Mouse (Mus musculus): Measurements from ENCODE around the gene Mrpl48. TPM values are rescaled to one million over a fixed set of nuclear protein-coding genes. Genes with fewer than 3 reads are reported as not detected.

The Mrpl48 gene
- polyA plus RNA-seq, 1 experiment from 2014 or later: 66.2 TPM

GRCm38 (mm10) chr7:100555431-100555951 lies 52.6 kb downstream of the Mrpl48 start:
- H3K27ac ChIP-seq: peak overlapping the region; percentile 76
- H3K4me2 ChIP-seq: no peak overlapping the region
- H3K9ac ChIP-seq (replicated peaks): 0 out of 2 replicates have a peak overlapping the region, but pooled peaks have one; percentile 8
- no peaks in the 10 kb centered on the region for H3K27me3 ChIP-seq
- ATAC-seq (ENCODE audit: insufficient number of reproducible peaks, insufficient read depth, low FRiP score, low TSS enrichment, low read depth): 0 out of 2 replicates have a peak, but pooled peaks have one; percentile 37
- 42% methylated on average over 13 of the region's 13 CpGs for WGBS
- H3K9me3 ChIP-seq: no peaks in the 10 kb centered on the region
- no peak overlapping the region for H3K4me3 ChIP-seq (replicated peaks)
- H3K36me3 ChIP-seq: peaks cover 3% of the 10 kb centered on the region; the same call in 1 of the 2 replicates
- H3K4me1 ChIP-seq (replicated peaks): 0 out of 2 replicates have a peak, but pooled peaks cover 3% of the 10 kb centered on the region

GRCm38 (mm10) chr7:100554939-100555338 lies 53.2 kb downstream of the Mrpl48 start:
- Histone ChIP-seq H3K27ac (peak overlapping the region; percentile 76), H3K9me3 (no peaks in the 10 kb centered on the region), H3K4me1 (replicated peaks) (0 out of 2 replicates have a peak, but pooled peaks cover 3% of the 10 kb centered on the region), H3K4me3 (replicated peaks) (no peak overlapping the region), H3K27me3 (no peaks in the 10 kb centered on the region), H3K4me2 (no peak overlapping the region), H3K36me3 (peaks cover 3% of the 10 kb centered on the region; the same call in 1 of the 2 replicates), H3K9ac (replicated peaks) (no peak overlapping the region)
- 71% methylated on average over 5 of the region's 5 CpGs for WGBS
- no peak for ATAC-seq (ENCODE audit: insufficient number of reproducible peaks, insufficient read depth, low FRiP score, low TSS enrichment, low read depth)

GRCm38 (mm10) chr7:100550338-100551007 lies 57.6 kb downstream of the Mrpl48 start:
- Histone ChIP-seq H3K27me3 (no peaks in the 10 kb centered on the region), H3K27ac (no peak overlapping the region), H3K4me2 (no peak overlapping the region), H3K9ac (replicated peaks) (no peak overlapping the region), H3K36me3 (peaks cover 25% of the 10 kb centered on the region), H3K4me1 (replicated peaks) (no peaks in the 10 kb centered on the region), H3K4me3 (replicated peaks) (no peak overlapping the region), H3K9me3 (no peaks in the 10 kb centered on the region)
- 71% methylated on average over 5 of the region's 5 CpGs for WGBS
- ATAC-seq (ENCODE audit: insufficient number of reproducible peaks, insufficient read depth, low FRiP score, low TSS enrichment, low read depth): no peak

- Histone ChIP-seq H3K4me3 (replicated peaks) (no peak overlapping the region), H3K4me2 (no peak overlapping the region), H3K36me3 (peaks cover 25% of the 10 kb centered on the region), H3K9ac (replicated peaks) (no peak overlapping the region), H3K27ac (no peak overlapping the region), H3K4me1 (replicated peaks) (no peaks in the 10 kb centered on the region), H3K9me3 (no peaks in the 10 kb centered on the region), H3K27me3 (no peaks in the 10 kb centered on the region)
- no peak for ATAC-seq (ENCODE audit: insufficient number of reproducible peaks, insufficient read depth, low FRiP score, low TSS enrichment, low read depth)
- WGBS: 86% methylated on average over 3 of the region's 3 CpGs
Observed at GRCm38 (mm10) chr7:100549796-100550195, 58.3 kb downstream of the Mrpl48 start.

- Histone ChIP-seq H3K9ac (replicated peaks) (no peak overlapping the region), H3K36me3 (peaks cover 25% of the 10 kb centered on the region), H3K27ac (no peak overlapping the region), H3K27me3 (no peaks in the 10 kb centered on the region), H3K4me1 (replicated peaks) (no peaks in the 10 kb centered on the region), H3K4me2 (no peak overlapping the region), H3K9me3 (no peaks in the 10 kb centered on the region), H3K4me3 (replicated peaks) (no peak overlapping the region)
- ATAC-seq (ENCODE audit: insufficient number of reproducible peaks, insufficient read depth, low FRiP score, low TSS enrichment, low read depth): no peak
- 78% methylated on average over 4 of the region's 4 CpGs for WGBS
Observed at GRCm38 (mm10) chr7:100547631-100548030, 60.5 kb downstream of the Mrpl48 start.

- no peak overlapping the region for H3K9ac ChIP-seq (replicated peaks)
- ATAC-seq (ENCODE audit: insufficient number of reproducible peaks, insufficient read depth, low FRiP score, low TSS enrichment, low read depth): no peak
- no peak overlapping the region for H3K4me3 ChIP-seq (replicated peaks)
- H3K27me3 ChIP-seq: no peaks in the 10 kb centered on the region
- 72% methylated on average over 1 of the region's 1 CpGs for WGBS
- H3K4me1 ChIP-seq (replicated peaks): no peaks in the 10 kb centered on the region
- no peaks in the 10 kb centered on the region for H3K9me3 ChIP-seq
- no peak overlapping the region for H3K27ac ChIP-seq
- H3K36me3 ChIP-seq: peaks cover 30% of the 10 kb centered on the region
- no peak overlapping the region for H3K4me2 ChIP-seq
Observed at GRCm38 (mm10) chr7:100544437-100544836, 63.7 kb downstream of the Mrpl48 start.

GRCm38 (mm10) chr7:100539516-100539915 lies 68.6 kb downstream of the Mrpl48 start:
- no peak for ATAC-seq (ENCODE audit: insufficient number of reproducible peaks, insufficient read depth, low FRiP score, low TSS enrichment, low read depth)
- Histone ChIP-seq H3K27me3 (no peaks in the 10 kb centered on the region), H3K9me3 (no peaks in the 10 kb centered on the region), H3K9ac (replicated peaks) (no peak overlapping the region), H3K36me3 (peaks cover 18% of the 10 kb centered on the region), H3K4me2 (no peak overlapping the region), H3K4me1 (replicated peaks) (peaks cover 11% of the 10 kb centered on the region), H3K27ac (no peak overlapping the region), H3K4me3 (replicated peaks) (no peak overlapping the region)
- 97% methylated on average over 9 of the region's 9 CpGs for WGBS

- H3K4me1 ChIP-seq (replicated peaks): peaks cover 11% of the 10 kb centered on the region
- peaks cover 18% of the 10 kb centered on the region for H3K36me3 ChIP-seq
- peak overlapping the region; percentile 69 for H3K4me3 ChIP-seq (replicated peaks)
- ATAC-seq (ENCODE audit: insufficient number of reproducible peaks, insufficient read depth, low FRiP score, low TSS enrichment, low read depth): no peak
- H3K4me2 ChIP-seq: peak overlapping the region; percentile 77
- no peaks in the 10 kb centered on the region for H3K27me3 ChIP-seq
- no peaks in the 10 kb centered on the region for H3K9me3 ChIP-seq
- 31% methylated on average over 7 of the region's 7 CpGs for WGBS
- peak overlapping the region; percentile 69 for H3K9ac ChIP-seq (replicated peaks)
- peak overlapping the region; percentile 86 for H3K27ac ChIP-seq
Observed at GRCm38 (mm10) chr7:100537519-100537902, 70.6 kb downstream of the Mrpl48 start.

- no peaks in the 10 kb centered on the region for H3K27me3 ChIP-seq
- H3K4me1 ChIP-seq (replicated peaks): peaks cover 11% of the 10 kb centered on the region
- 1% methylated on average over 33 of the region's 33 CpGs for WGBS
- peak within 1 kb of the TSS; percentile 86 for H3K27ac ChIP-seq
- no peaks in the 10 kb centered on the region for H3K9me3 ChIP-seq
- H3K9ac ChIP-seq (replicated peaks): peak within 1 kb of the TSS; percentile 69
- peaks cover 18% of the 10 kb centered on the region for H3K36me3 ChIP-seq
- peak within 1 kb of the TSS; percentile 77 for H3K4me2 ChIP-seq
- peak within 1 kb of the TSS; percentile 69 for H3K4me3 ChIP-seq (replicated peaks)
- peak; percentile 98 for ATAC-seq (ENCODE audit: insufficient number of reproducible peaks, insufficient read depth, low FRiP score, low TSS enrichment, low read depth)
Observed at GRCm38 (mm10) chr7:100536804-100537518, 71.1 kb downstream of the Mrpl48 start, which contains the start of gene Coa4. Gene Coa4, plus strand, starts transcription at chr7:100537071.

GRCm38 (mm10) chr7:100535831-100536230 lies 72.3 kb downstream of the Mrpl48 start:
- ATAC-seq (ENCODE audit: insufficient number of reproducible peaks, insufficient read depth, low FRiP score, low TSS enrichment, low read depth): no peak
- Histone ChIP-seq H3K4me2 (no peak overlapping the region), H3K4me3 (replicated peaks) (no peak overlapping the region), H3K9me3 (no peaks in the 10 kb centered on the region), H3K36me3 (peaks cover 18% of the 10 kb centered on the region), H3K9ac (replicated peaks) (no peak overlapping the region), H3K27me3 (no peaks in the 10 kb centered on the region), H3K4me1 (replicated peaks) (peaks cover 11% of the 10 kb centered on the region), H3K27ac (no peak overlapping the region)
- 86% methylated on average over 2 of the region's 2 CpGs for WGBS

- 94% methylated on average over 3 of the region's 3 CpGs for WGBS
- no peak for ATAC-seq (ENCODE audit: insufficient number of reproducible peaks, insufficient read depth, low FRiP score, low TSS enrichment, low read depth)
- Histone ChIP-seq H3K27me3 (no peaks in the 10 kb centered on the region), H3K4me2 (no peak overlapping the region), H3K9ac (replicated peaks) (no peak overlapping the region), H3K4me1 (replicated peaks) (peaks cover 11% of the 10 kb centered on the region), H3K4me3 (replicated peaks) (no peak overlapping the region), H3K9me3 (no peaks in the 10 kb centered on the region), H3K36me3 (peaks cover 5% of the 10 kb centered on the region), H3K27ac (no peak overlapping the region)
Observed at GRCm38 (mm10) chr7:100534216-100534615, 73.9 kb downstream of the Mrpl48 start.

Measured in limb, embryonic 12.5 days (tissue).